ENCODE assay signal across 24 mouse cellular contexts in the genomic region with DNA sequence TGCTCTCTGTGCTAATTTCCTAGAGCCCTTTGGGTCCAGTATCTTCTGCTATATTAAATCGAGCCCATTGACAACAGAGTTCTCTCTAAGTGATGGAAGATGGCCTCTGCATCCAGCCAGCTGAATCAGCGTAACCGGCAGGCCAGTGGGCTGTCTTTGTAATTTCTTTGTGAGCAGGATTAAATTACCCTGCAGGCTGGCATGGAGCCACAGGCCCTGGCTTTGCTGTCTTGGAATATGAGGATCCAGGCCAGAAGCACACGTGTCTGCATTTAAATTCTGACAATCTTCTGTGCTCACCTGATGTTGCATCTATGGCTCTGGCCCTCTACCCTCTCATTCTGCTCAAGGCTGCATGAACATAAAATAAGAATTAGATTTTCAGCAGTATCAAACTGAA. TPM values are rescaled to one million over a fixed set of nuclear protein-coding genes. Genes with fewer than 3 reads are reported as not detected.
DNase-seq lines count a peak whose midpoint lies in the region; ATAC-seq and TF ChIP-seq lines count a peak whose summit lies in the region.
"Had no signal": no experiment of that assay in that cellular context is flagged by ENCODE, and none has a peak within 500 bp of the region (broad histone marks: within the 10 kb centered on the region; RNA-seq: fewer than 3 reads in every experiment).

No protein-coding gene starts in this region.

- peaks cover 5% of the 10 kb centered on the region for H3K9me3 ChIP-seq in hindbrain, postnatal 0 days (ENCODE audit: low read length)
- peaks cover 12% of the 10 kb centered on the region; the same call in 1 of the 2 replicates for H3K9me3 ChIP-seq in hindbrain, embryonic 11.5 days (ENCODE audit: control insufficient read depth, low read length)
- H3K9me3 ChIP-seq in forebrain, embryonic 16.5 days (ENCODE audit: control insufficient read depth, low read length) = peaks cover 12% of the 10 kb centered on the region; the same call in 1 of the 2 replicates

- no peaks in the 10 kb centered on the region for H3K27me3 ChIP-seq in hindbrain, postnatal 0 days (ENCODE audit: insufficient read depth, low read length)
- no peaks in the 10 kb centered on the region for H3K27me3 ChIP-seq in hindbrain, embryonic 11.5 days (ENCODE audit: control insufficient read depth, insufficient read depth, low read length)
- H3K27me3 ChIP-seq in forebrain, embryonic 16.5 days (replicated peaks; ENCODE audit: control insufficient read depth, insufficient read depth, low read length) = no peaks in the 10 kb centered on the region
- H3K27me3 ChIP-seq: embryonic facial prominence, embryonic 12.5 days; forebrain, embryonic 15.5 days; hindbrain, embryonic 13.5 days; Patski had no signal

- TF ChIP-seq CTCF in hindbrain, postnatal 0 days (IDR thresholded peaks at IDR 0.05; ENCODE audit: low read depth) = no peak
- no peak for TF ChIP-seq CTCF in brain, embryonic 14.5 days (IDR thresholded peaks at IDR 0.05; ENCODE audit: borderline replicate concordance, extremely low read depth, insufficient read depth, insufficient read length)

- no peaks in the 10 kb centered on the region for H3K36me3 ChIP-seq in hindbrain, postnatal 0 days (ENCODE audit: insufficient read depth, low read length)
- H3K36me3 ChIP-seq in hindbrain, embryonic 11.5 days (ENCODE audit: control insufficient read depth, insufficient read depth, low read length) = no peaks in the 10 kb centered on the region
- peaks cover 4% of the 10 kb centered on the region; the same call in 1 of the 2 replicates for H3K36me3 ChIP-seq in forebrain, embryonic 16.5 days (ENCODE audit: control insufficient read depth, insufficient read depth)
- H3K36me3 ChIP-seq: embryonic facial prominence, embryonic 12.5 days; heart, embryonic 10.5 days had no signal

- peak; percentile 25 to 32 for DNase-seq in cerebellum, adult 18-20 months
- no peak for DNase-seq in cerebellum, adult 11 months
- DNase-seq in hindbrain, postnatal 0 days (ENCODE audit: low spot score) = peak; percentile 65
- no peak for DNase-seq in hindbrain, embryonic 11.5 days (ENCODE audit: low spot score)
- DNase-seq in brain, embryonic 14.5 days (ENCODE audit: low read depth) = peak; percentile 39
- peak; percentile 36 to 38 for DNase-seq in cerebellum, postnatal 36 days
- DNase-seq: adrenal gland, adult 2 months; adrenal gland, postnatal 36 days; gastrocnemius, postnatal 10 days; heart, adult 18-20 months; heart, postnatal 10 days; heart, postnatal 4 days; kidney, adult 8-10 months had no signal

- H3K27ac ChIP-seq in hindbrain, postnatal 0 days = no peak overlapping the region
- no peak overlapping the region for H3K27ac ChIP-seq in hindbrain, embryonic 11.5 days (ENCODE audit: low read depth, low read length)
- no peak overlapping the region for H3K27ac ChIP-seq in forebrain, embryonic 16.5 days (ENCODE audit: low read length)
- H3K27ac ChIP-seq: embryonic facial prominence, embryonic 12.5 days; forebrain, embryonic 15.5 days; heart, embryonic 10.5 days; hindbrain, embryonic 13.5 days had no signal

- no peak overlapping the region for H3K9ac ChIP-seq in hindbrain, postnatal 0 days (replicated peaks; ENCODE audit: low read length)
- no peak overlapping the region for H3K9ac ChIP-seq in hindbrain, embryonic 11.5 days (ENCODE audit: low read depth, low read length)
- H3K9ac ChIP-seq in forebrain, embryonic 16.5 days (replicated peaks; ENCODE audit: low read depth, low read length) = no peak overlapping the region
- H3K9ac ChIP-seq: embryonic facial prominence, embryonic 12.5 days; forebrain, embryonic 15.5 days; hindbrain, embryonic 13.5 days had no signal

- no peaks in the 10 kb centered on the region for H3K4me1 ChIP-seq in hindbrain, postnatal 0 days (ENCODE audit: insufficient read depth, low read length)
- no peaks in the 10 kb centered on the region for H3K4me1 ChIP-seq in hindbrain, embryonic 11.5 days (replicated peaks; ENCODE audit: control insufficient read depth, insufficient read depth, low read length)
- peaks cover 5% of the 10 kb centered on the region; the same call in 1 of the 2 replicates for H3K4me1 ChIP-seq in forebrain, embryonic 16.5 days (replicated peaks; ENCODE audit: control insufficient read depth, insufficient read depth, low read length)
- H3K4me1 ChIP-seq: embryonic facial prominence, embryonic 12.5 days; forebrain, embryonic 15.5 days; heart, embryonic 10.5 days; hindbrain, embryonic 13.5 days had no signal

- ATAC-seq in hindbrain, postnatal 0 days = peak; percentile 18; the same call in 1 of the 2 replicates
- ATAC-seq in hindbrain, embryonic 11.5 days (ENCODE audit: low FRiP score) = no peak
- no peak for ATAC-seq in forebrain, embryonic 16.5 days
- ATAC-seq: activated CD4-positive, CD25-positive, alpha-beta regulatory T cell, adult 4 months; forebrain, embryonic 15.5 days; inflammation-experienced regulatory T-cells, adult 6 months; intestine, postnatal 0 days; Patski had no signal

- H3K4me2 ChIP-seq in hindbrain, postnatal 0 days (ENCODE audit: low read depth, low read length) = no peak overlapping the region
- no peak overlapping the region for H3K4me2 ChIP-seq in hindbrain, embryonic 11.5 days (replicated peaks; ENCODE audit: low read depth, low read length)
- no peak overlapping the region for H3K4me2 ChIP-seq in forebrain, embryonic 16.5 days (ENCODE audit: low read length)
- H3K4me2 ChIP-seq: embryonic facial prominence, embryonic 12.5 days; forebrain, embryonic 15.5 days; hindbrain, embryonic 13.5 days had no signal

- no peak overlapping the region for H3K4me3 ChIP-seq in hindbrain, postnatal 0 days (ENCODE audit: low read length)
- H3K4me3 ChIP-seq in hindbrain, embryonic 11.5 days (ENCODE audit: low read depth, low read length) = no peak overlapping the region
- no peak overlapping the region for H3K4me3 ChIP-seq in forebrain, embryonic 16.5 days (replicated peaks; ENCODE audit: low read length)
- H3K4me3 ChIP-seq: embryonic facial prominence, embryonic 12.5 days; forebrain, embryonic 15.5 days; heart, embryonic 10.5 days; hindbrain, embryonic 13.5 days had no signal

- no peak for TF ChIP-seq POLR2A in brain, embryonic 14.5 days (IDR thresholded peaks at IDR 0.05; ENCODE audit: borderline replicate concordance, extremely low read depth, insufficient read depth, insufficient read length, poor library complexity, severe bottlenecking)

- WGBS in hindbrain, postnatal 0 days = 41% methylated on average over 4 of the region's 4 CpGs
- WGBS in hindbrain, embryonic 11.5 days = 94% methylated on average over 4 of the region's 4 CpGs
- WGBS in forebrain, embryonic 16.5 days = 66% methylated on average over 4 of the region's 4 CpGs

RNA-seq across cellular contexts. Expression of a gene that starts 17.0 kb away (rescaled TPM):
- total RNA-seq in hindbrain, postnatal 0 days (2014; rRNA removed) = 66.8 and 74.6 TPM in 2 replicates
- polyA plus RNA-seq in hindbrain, postnatal 0 days (2015; fragmentation: Nextera tagmentation; extraction: Ambion mirVana) = 33.9 and 42.1 TPM in 2 replicates
- polyA plus RNA-seq in hindbrain, embryonic 11.5 days (2014; fragmentation: Nextera tagmentation; extraction: Ambion mirVana) = 8.2 and 8.8 TPM in 2 replicates
- 32.0 and 48.4 TPM in 2 replicates for polyA plus RNA-seq in brain, embryonic 14.5 days (2012; rRNA removed)
- 57.4 and 59.4 TPM in 2 replicates for polyA plus RNA-seq in forebrain, embryonic 16.5 days (2015; fragmentation: Nextera tagmentation; extraction: Ambion mirVana)
- total RNA-seq: MEL had no signal
- polyA plus RNA-seq: C2C12; inflammation-experienced regulatory T-cells, adult 6 months; Patski had no signal

Comparison
In these comparisons a context has a peak if more than half of its experiments do, and no peak if none do; other contexts are left out.
1. DNase-seq: peak in cerebellum, adult 18-20 months (2 of 2), hindbrain, postnatal 0 days (single experiment), brain, embryonic 14.5 days (single experiment) and cerebellum, postnatal 36 days (2 of 2); none in cerebellum, adult 11 months (single experiment) and hindbrain, embryonic 11.5 days (single experiment).